Mouse (Mus musculus) ES-E14 (cell line): ENCODE data around the gene Cnksr3. TPM values are rescaled to one million over a fixed set of nuclear protein-coding genes. Genes with fewer than 3 reads are reported as not detected.

Source experiments
- DNase-seq: peaks from one replicate; pipeline ENCODE4 v3.0.0-alpha.2; 2013; ENCODE audit warnings: low read depth, low spot score
- H3K27ac ChIP-seq: 2 replicates; pipeline ENCODE4 v1.5.1; 2012; ENCODE audit warnings: low read depth, mild to moderate bottlenecking, low read length, moderate library complexity, mixed read lengths; ENCODE audit not compliant: poor library complexity, insufficient read depth, severe bottlenecking
- H3K36me3 ChIP-seq: 2 replicates; pipeline ENCODE4 v1.6.1; 2012; ENCODE audit warnings: mild to moderate bottlenecking, low read length, moderate library complexity, mixed read lengths; ENCODE audit not compliant: control insufficient read depth, poor library complexity, insufficient read depth, severe bottlenecking
- H3K4me1 ChIP-seq, 2 experiments: fragments of 150-350 bp in 1 of 2; sonication (generic) in 1 of 2; 2 replicates each; pipeline ENCODE4 v1.6.1; 2012; ENCODE audit warnings: low read length in 2 of 2, mild to moderate bottlenecking in 1 of 2, mixed read lengths in 1 of 2; ENCODE audit not compliant: control insufficient read depth in 2 of 2, insufficient read depth in 2 of 2, poor library complexity in 1 of 2
- H3K4me3 ChIP-seq, 2 experiments: fragments of 150-350 bp in 1 of 2; sonication (generic) in 1 of 2; 2 replicates each; pipeline ENCODE4 v1.5.1; 2012; ENCODE audit warnings: low read length in 2 of 2, low read depth in 1 of 2, mild to moderate bottlenecking in 1 of 2, mixed read lengths in 1 of 2; ENCODE audit not compliant: insufficient read depth in 1 of 2, poor library complexity in 1 of 2, severe bottlenecking in 1 of 2
- H3K9ac ChIP-seq: 2 replicates; pipeline ENCODE4 v1.6.1; 2012; ENCODE audit warnings: low read depth, mild to moderate bottlenecking, low read length, mixed read lengths; ENCODE audit not compliant: poor library complexity, insufficient read depth, severe bottlenecking
- H3K9me3 ChIP-seq: fragments of 150-350 bp; sonication (generic); 2 replicates; pipeline ENCODE4 v1.6.1; 2012; ENCODE audit warnings: low read depth, mild to moderate bottlenecking, low read length; ENCODE audit not compliant: control insufficient read depth, insufficient read depth
- CHD2 ChIP-seq: IDR thresholded peaks from 2 replicates; pipeline ENCODE4 v1.6.1; 2014; ENCODE audit warnings: mild to moderate bottlenecking, low read depth, low read length, inconsistent platforms
- HCFC1 ChIP-seq: IDR thresholded peaks from 2 replicates; pipeline ENCODE4 v1.6.1; 2012; ENCODE audit warnings: low read length, inconsistent platforms, borderline replicate concordance; ENCODE audit not compliant: insufficient read depth
- MAFK ChIP-seq: IDR thresholded peaks from 2 replicates; pipeline ENCODE4 v1.6.1; 2014; ENCODE audit warnings: mild to moderate bottlenecking, low read depth, low read length, inconsistent platforms; ENCODE audit not compliant: insufficient read depth
- ZC3H11A ChIP-seq: IDR thresholded peaks from 2 replicates; pipeline ENCODE4 v1.6.1; 2012; ENCODE audit warnings: low read depth, mild to moderate bottlenecking, inconsistent platforms, low read length, borderline replicate concordance
- ZNF384 ChIP-seq: IDR thresholded peaks from 2 replicates; pipeline ENCODE4 v1.6.1; 2012; ENCODE audit warnings: low read depth, low read length, inconsistent platforms
- in situ Hi-C, 2 experiments: fragments of 600-800 bp; cut with MboI; formaldehyde crosslinking; loops; one replicate each; pipeline ENCODE4 v1.15.1; 2025; ENCODE audit warnings: low sequenced_read_pairs in 2 of 2, inconsistent platforms in 1 of 2; ENCODE audit not compliant: unreplicated experiment in 2 of 2
- total RNA-seq: library from RNA; depleted of rRNA; stranded (reverse); fragments of 300-350 nt; gene quantifications from 2 replicates; pipeline ENCODE4 v1.2.3, GENCODE M21; 2012

Gene Cnksr3
- total RNA-seq, 1 experiment: 5.4 TPM

GRCm38 (mm10) chr10:7077389-7077808 is 134.6 kb downstream of the Cnksr3 start:
- H3K27ac ChIP-seq: no peak overlapping the region
- H3K9me3 ChIP-seq: no peaks in the 10 kb centered on the region
- no peak for TF ChIP-seq ZNF384
- no peak for TF ChIP-seq HCFC1
- no peak for TF ChIP-seq ZC3H11A
- no peak for TF ChIP-seq CHD2
- TF ChIP-seq MAFK: no peak
- DNase-seq: no peak
- no peaks in the 10 kb centered on the region for H3K4me1 ChIP-seq
- in situ Hi-C loops: no loop called here
- no peak overlapping the region for H3K4me3 ChIP-seq
- no peaks in the 10 kb centered on the region for H3K36me3 ChIP-seq
- no peak overlapping the region for H3K9ac ChIP-seq

- no peak for DNase-seq
These were observed 135.3 kb downstream of the Cnksr3 start for GRCm38 (mm10) chr10:7076662-7077211.

GRCm38 (mm10) chr10:7076201-7076600 is 135.8 kb downstream of the Cnksr3 start:
- in situ Hi-C loops: no loop called here
- no peaks in the 10 kb centered on the region for H3K36me3 ChIP-seq
- H3K9me3 ChIP-seq: no peaks in the 10 kb centered on the region
- no peak overlapping the region for H3K27ac ChIP-seq
- H3K4me3 ChIP-seq: no peak overlapping the region
- no peak overlapping the region for H3K9ac ChIP-seq
- TF ChIP-seq HCFC1: no peak
- TF ChIP-seq ZC3H11A: 0 out of 2 replicates have a peak, but pooled peaks have one; percentile 25
- H3K4me1 ChIP-seq: no peaks in the 10 kb centered on the region
- peak; percentile 40 for DNase-seq

More at GRCm38 (mm10) chr10:7076662-7077211, 135.3 kb downstream of the Cnksr3 start:
- Histone ChIP-seq H3K9ac (no peak overlapping the region), H3K36me3 (no peaks in the 10 kb centered on the region), H3K4me1 (no peaks in the 10 kb centered on the region), H3K9me3 (no peaks in the 10 kb centered on the region), H3K4me3 (peak overlapping the region in 1 of 2 experiments; percentile 16; a peak in 1 of 4 replicates), H3K27ac (no peak overlapping the region)
- in situ Hi-C loops: no loop called here
- TF ChIP-seq MAFK (no peak), HCFC1 (no peak), ZNF384 (no peak), CHD2 (no peak), ZC3H11A (no peak)

- TF ChIP-seq MAFK (no peak), HCFC1 (no peak), CHD2 (no peak), ZC3H11A (no peak), ZNF384 (no peak)
- H3K4me3 ChIP-seq: no peak overlapping the region
- in situ Hi-C loops: no loop called here
- no peak for DNase-seq
- H3K36me3 ChIP-seq: no peaks in the 10 kb centered on the region
- H3K9ac ChIP-seq: no peak overlapping the region
- no peaks in the 10 kb centered on the region for H3K9me3 ChIP-seq
- no peaks in the 10 kb centered on the region for H3K4me1 ChIP-seq
- H3K27ac ChIP-seq: no peak overlapping the region
These were observed 136.4 kb downstream of the Cnksr3 start for GRCm38 (mm10) chr10:7075661-7076060.

GRCm38 (mm10) chr10:7074231-7074630 is 137.8 kb downstream of the Cnksr3 start:
- TF ChIP-seq MAFK (no peak), CHD2 (no peak), HCFC1 (no peak), ZNF384 (no peak)

More at GRCm38 (mm10) chr10:7074231-7074630, 137.8 kb downstream of the Cnksr3 start:
- DNase-seq: no peak
- no peak overlapping the region for H3K4me3 ChIP-seq
- no peaks in the 10 kb centered on the region for H3K9me3 ChIP-seq
- no peaks in the 10 kb centered on the region for H3K4me1 ChIP-seq
- in situ Hi-C loops: no loop called here
- no peak overlapping the region for H3K9ac ChIP-seq
- no peaks in the 10 kb centered on the region for H3K36me3 ChIP-seq
- no peak overlapping the region for H3K27ac ChIP-seq
